Mouse (Mus musculus) CD4-positive, CD25-positive, alpha-beta regulatory T cell, adult 2 months (primary cell): ENCODE data around the gene Ppp1ca.

ENCODE experiments used
- DNase-seq: peaks from one replicate; pipeline ENCODE4 v3.0.0-alpha.2; 2012; ENCODE audit warnings: low read depth, low spot score

Gene Ppp1ca

GRCm38 (mm10) chr19:4184976-4185975 lies 6.6 kb upstream of the Ppp1ca start:
- peak; percentile 88 for DNase-seq

GRCm38 (mm10) chr19:4187303-4187702 lies 4.6 kb upstream of the Ppp1ca start:
- no peak for DNase-seq

- peak; percentile 61 for DNase-seq
These were observed 2.7 kb upstream of the Ppp1ca start for GRCm38 (mm10) chr19:4189051-4189620.

- DNase-seq: peak; percentile 88
These were observed 982 bp upstream of the Ppp1ca start, which contains the start of gene Tbc1d10c for GRCm38 (mm10) chr19:4190831-4191334. Gene Tbc1d10c (minus strand): TSS chr19:4191284.

DNA sequence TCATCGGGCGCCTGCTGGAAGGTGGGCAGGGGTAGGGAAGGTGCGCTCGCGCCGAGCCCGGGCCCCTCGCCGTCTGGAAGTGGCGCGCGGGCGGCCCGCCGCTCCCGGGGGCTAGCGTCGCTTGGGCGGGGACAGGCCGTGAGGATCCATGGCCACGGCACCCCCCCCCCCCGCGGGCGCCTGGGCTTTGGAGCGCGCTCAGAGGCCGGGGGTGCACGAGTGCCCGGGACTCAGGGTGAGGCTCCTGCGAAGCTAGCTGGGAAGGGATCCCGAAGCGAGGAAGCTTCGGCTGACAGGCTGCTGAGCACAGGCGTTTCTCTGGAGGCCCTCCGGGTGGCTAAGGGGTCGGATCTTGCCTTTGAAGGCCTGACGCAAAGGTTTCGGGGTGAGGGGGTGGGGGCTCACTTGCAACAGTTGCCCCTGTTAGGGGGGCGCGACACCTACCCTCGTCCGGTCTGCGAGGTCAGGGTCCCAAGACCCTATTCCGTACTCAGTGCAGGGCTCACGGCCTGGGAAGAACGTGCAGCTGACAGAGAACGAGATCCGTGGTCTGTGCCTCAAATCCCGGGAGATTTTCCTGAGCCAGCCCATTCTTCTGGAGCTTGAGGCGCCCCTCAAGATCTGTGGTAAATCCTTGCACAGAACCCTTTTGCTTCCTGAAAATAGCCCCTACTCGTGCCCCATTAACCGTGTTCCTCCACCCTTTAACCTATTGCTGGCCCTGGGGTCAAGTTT lies 553 bp downstream of the Ppp1ca start:
- DNase-seq: no peak

GRCm38 (mm10) chr19:4193129-4193528 lies 1.3 kb downstream of the Ppp1ca start:
- DNase-seq: no peak

GRCm38 (mm10) chr19:4194021-4194724 lies 2.3 kb downstream of the Ppp1ca start:
- no peak for DNase-seq

GRCm38 (mm10) chr19:4194776-4195650 lies 3.1 kb downstream of the Ppp1ca start:
- DNase-seq: no peak

DNA sequence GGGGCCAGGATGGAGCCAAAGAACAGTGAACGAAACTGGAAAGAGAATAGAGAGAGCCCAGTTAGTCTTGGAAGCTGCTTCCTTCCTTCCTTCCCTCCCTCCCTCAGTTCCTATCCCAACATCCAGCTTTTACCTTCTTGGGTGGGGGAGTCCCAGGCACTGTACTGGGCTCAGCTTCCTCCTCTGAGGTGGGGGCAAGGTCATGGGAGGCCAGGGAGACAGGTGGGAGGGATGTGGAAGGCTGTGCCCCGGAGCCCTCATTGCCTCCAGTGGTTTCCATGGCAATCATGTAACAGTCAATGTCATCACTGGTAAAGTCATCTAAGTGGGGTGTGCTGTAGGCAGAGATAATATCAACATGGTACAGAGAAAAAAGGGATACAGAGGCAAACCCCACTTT lies 4.2 kb downstream of the Ppp1ca start:
- no peak for DNase-seq

GRCm38 (mm10) chr19:4196548-4196947 lies 4.7 kb downstream of the Ppp1ca start:
- no peak for DNase-seq

DNA sequence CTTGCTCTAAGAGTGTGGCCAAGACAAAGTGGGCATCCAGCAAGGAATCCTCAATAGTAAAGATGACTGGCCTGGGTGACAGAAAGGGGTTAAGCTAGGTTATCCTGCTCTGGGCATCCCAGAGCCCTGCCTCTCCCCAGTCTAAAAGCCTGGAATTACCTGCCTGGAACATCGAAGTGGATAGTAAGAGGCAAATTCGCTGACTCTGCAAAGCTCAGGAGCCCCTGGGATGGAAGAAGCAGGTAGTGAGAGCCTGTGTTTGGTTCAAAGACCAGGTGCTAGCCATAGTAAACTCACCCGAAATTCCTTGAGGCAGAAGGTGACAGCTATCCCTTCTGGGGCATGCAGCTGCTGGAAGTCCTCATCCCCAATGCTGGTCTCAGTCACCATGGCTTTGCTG lies 5.3 kb downstream of the Ppp1ca start:
- no peak for DNase-seq

DNA sequence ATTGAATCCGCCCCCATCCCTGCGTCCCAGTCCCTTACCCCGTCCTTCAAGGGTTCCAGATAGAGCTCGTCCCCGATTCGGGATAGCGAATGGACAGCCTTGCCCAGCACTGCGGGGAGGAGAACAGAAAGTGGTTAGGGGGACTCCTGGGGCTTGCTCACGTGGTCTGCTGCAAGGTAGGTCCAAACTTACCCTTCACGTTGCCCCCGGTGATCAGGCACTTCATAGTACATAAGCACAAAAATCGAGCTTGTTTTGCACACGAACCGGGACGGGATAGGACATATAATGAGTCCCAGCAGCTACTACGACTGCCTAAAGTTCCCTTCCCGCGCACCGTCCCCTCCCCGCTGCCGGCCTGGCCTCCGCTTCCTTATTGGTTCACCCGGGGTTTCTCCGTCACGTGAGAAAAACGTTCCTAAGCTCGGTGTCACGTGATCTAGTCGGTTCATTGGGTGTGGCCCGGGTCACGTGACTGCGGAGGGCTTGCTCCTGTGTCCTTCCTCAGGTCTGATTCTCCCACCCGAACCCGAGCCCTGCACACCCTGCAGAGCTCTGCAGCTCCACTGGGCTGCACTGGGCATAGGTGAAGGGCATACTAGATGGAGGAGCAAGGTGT lies 9.5 kb downstream of the Ppp1ca start, which contains the start of gene Rad9a:
Gene Rad9a (minus strand): TSS at position 372 of the 619 bp plus-strand sequence.
- DNase-seq: peak; percentile 96

- DNase-seq: no peak
These were observed 10.3 kb downstream of the Ppp1ca start for GRCm38 (mm10) chr19:4202149-4202548.

GRCm38 (mm10) chr19:4203148-4203547 lies 11.3 kb downstream of the Ppp1ca start:
- peak; percentile 76 for DNase-seq

DNA sequence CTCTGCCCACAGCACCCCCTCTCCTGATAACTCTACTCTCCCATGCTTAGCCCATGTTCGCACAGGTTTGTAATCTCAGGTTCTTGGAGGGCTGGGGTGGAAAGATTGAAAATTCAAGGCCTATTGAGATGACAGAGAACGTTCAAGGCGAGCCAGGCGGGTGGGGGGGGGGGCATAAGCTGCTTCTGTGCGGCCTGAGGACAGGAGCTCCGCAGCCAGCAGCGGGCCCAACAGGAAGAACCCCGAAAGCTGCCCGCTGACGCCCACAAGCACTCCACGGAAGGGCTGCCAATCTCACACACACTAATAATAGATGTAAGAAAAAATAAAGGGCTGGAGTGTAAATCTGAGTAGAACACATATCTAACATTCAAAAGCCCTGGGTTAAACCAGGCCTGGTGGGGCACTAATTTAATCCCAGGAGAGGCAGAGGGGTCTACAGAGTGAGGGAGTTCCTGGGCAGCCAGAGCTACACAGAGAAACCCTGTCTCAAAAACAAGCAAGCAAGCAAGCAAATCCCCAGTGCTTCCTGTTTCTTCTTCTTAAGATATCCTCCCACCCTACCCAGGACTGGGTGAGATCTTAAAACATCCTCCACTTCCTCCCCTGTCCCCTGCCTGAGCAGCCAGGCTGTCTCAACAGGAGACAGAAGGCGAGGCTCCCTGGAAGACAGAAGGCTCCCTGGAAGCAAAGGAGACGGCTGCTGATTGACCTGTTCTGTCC lies 11.9 kb downstream of the Ppp1ca start:
- peak; percentile 67 for DNase-seq

DNA sequence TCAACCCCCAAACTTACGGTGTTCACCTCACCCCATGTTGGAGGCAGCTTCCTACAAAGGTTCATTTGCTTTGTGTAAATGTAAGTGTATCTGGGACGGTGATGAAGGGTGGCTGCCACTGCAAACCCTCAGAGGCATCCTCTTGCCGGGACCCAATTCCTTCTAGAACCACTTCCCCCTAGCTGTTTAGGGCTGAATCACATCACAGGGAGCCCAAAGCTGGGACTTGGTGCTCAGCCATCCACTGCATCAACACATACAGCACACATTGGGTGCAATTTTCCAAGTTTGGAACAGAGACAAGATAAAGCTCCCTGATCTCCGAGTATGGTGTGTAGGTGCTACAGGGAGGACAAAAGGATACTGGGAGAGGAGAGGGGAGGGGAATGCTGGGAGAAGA lies 13.0 kb downstream of the Ppp1ca start:
- DNase-seq: peak; percentile 50

- peak; percentile 80 for DNase-seq
These were observed 15.1 kb downstream of the Ppp1ca start for GRCm38 (mm10) chr19:4206971-4207370.

GRCm38 (mm10) chr19:4208563-4208962 lies 16.7 kb downstream of the Ppp1ca start:
- DNase-seq: no peak
